Mouse (Mus musculus): ENCODE data around the gene Map3k6. TPM values are rescaled to one million over a fixed set of nuclear protein-coding genes. Genes with fewer than 3 reads are reported as not detected.

Gene Map3k6
- polyA plus RNA-seq, 1 experiment from 2014 or later = 2.8 TPM

DNA sequence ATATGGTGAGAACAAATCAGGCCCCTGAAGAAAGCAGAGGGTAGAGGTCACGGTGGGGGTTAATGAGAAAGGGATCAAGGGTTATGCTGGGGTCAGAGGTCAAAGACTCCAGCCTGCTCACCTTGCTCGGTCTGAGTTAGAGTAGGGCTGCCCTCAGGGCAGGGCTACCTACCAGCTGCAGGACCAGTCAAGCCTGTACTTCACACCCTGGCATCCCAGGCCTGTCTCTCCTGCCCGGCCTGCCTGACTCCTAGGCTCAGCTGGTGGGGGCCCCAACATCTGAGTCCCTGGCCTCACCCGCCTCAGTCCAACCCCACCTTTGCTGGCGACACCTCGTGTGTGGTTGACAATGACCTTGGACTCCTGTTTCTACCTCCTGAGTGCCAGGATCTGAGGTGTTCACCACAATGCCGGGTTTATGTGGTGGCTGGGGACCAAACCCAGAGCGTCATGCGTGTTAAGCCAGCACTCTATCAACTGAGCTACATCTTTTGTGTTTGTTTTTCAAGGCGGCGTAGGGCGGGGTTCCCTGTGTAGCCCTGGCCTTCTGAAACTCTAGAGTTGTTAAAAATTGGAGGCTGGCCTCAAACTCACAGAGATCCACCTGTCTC lies 17.3 kb downstream of the Map3k6 start:
- Histone ChIP-seq H3K9me3 (replicated peaks) (no peaks in the 10 kb centered on the region), H3K36me3 (no peaks in the 10 kb centered on the region), H3K4me1 (peaks cover 14% of the 10 kb centered on the region), H3K4me2 (no peak overlapping the region), H3K4me3 (no peak overlapping the region), H3K27ac (no peak overlapping the region), H3K9ac (no peak overlapping the region), H3K27me3 (replicated peaks) (peaks cover 60% of the 10 kb centered on the region)
- WGBS (ENCODE audit: insufficient replicate concordance) = 63% methylated on average over 12 of the region's 12 CpGs
- ATAC-seq = no peak

DNA sequence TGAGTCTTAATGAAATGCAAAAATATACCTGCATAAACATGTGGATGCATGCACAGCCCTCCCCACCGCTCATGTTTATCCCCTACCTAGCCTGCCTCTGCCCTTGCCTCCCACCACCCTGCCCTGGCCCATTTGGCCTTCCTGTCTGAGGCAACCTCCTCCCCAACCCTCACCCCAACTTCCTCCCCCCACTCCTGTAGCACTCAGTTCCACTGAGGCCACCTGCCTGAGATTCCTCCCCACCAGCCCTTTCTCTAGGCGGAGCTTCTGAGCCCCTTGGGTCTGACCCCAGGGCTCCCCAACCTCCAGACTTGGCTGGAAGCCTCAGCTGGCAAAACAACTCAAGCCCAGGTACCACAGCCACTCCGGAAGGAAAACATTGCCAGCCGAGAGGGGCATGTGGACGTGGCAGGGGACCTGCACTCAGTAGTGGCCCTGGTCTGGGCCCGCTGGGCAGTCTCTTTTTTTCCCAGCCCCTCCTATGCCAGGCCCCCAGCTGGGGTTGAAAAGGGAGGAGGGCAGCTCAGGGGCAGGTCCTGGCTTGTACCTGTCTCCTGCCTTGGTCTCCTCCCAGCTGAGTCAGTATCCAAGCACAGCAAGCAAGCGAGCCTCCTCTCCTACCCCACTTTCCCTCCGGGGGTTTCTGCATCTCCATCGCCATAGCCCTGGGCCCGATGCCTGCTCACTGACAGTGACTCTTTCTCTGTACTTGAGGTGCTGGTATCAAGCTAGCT lies 21.2 kb downstream of the Map3k6 start:
- 66% methylated on average over 10 of the region's 10 CpGs for WGBS (ENCODE audit: insufficient replicate concordance)
- Histone ChIP-seq H3K27ac (peak overlapping the region; percentile 31), H3K4me1 (peaks cover 20% of the 10 kb centered on the region), H3K27me3 (replicated peaks) (peaks cover 31% of the 10 kb centered on the region), H3K4me2 (no peak overlapping the region), H3K9me3 (replicated peaks) (no peaks in the 10 kb centered on the region), H3K36me3 (peaks cover 30% of the 10 kb centered on the region), H3K4me3 (no peak overlapping the region), H3K9ac (no peak overlapping the region)
- no peak for ATAC-seq

GRCm38 (mm10) chr4:133262375-133262765 lies 21.8 kb downstream of the Map3k6 start:
- H3K4me3 ChIP-seq = no peak overlapping the region
- H3K27ac ChIP-seq = peak overlapping the region; percentile 31
- H3K9ac ChIP-seq = no peak overlapping the region
- peaks cover 36% of the 10 kb centered on the region for H3K36me3 ChIP-seq
- 39% methylated on average over 7 of the region's 7 CpGs for WGBS (ENCODE audit: insufficient replicate concordance)
- H3K27me3 ChIP-seq (replicated peaks) = peaks cover 25% of the 10 kb centered on the region
- no peak overlapping the region for H3K4me2 ChIP-seq
- ATAC-seq = 0 out of 2 replicates have a peak, but pooled peaks have one; percentile 21
- H3K9me3 ChIP-seq (replicated peaks) = no peaks in the 10 kb centered on the region
- peaks cover 19% of the 10 kb centered on the region for H3K4me1 ChIP-seq

GRCm38 (mm10) chr4:133262882-133263281 lies 22.3 kb downstream of the Map3k6 start, which contains the start of gene Sytl1:
Gene Sytl1, minus strand, starts transcription at chr4:133263113.
- Histone ChIP-seq H3K27ac (peak within 1 kb of the TSS; percentile 31), H3K27me3 (replicated peaks) (peaks cover 20% of the 10 kb centered on the region), H3K4me1 (peaks cover 19% of the 10 kb centered on the region), H3K4me3 (no peak within 1 kb of the TSS), H3K9me3 (replicated peaks) (no peaks in the 10 kb centered on the region), H3K36me3 (peaks cover 41% of the 10 kb centered on the region), H3K4me2 (no peak within 1 kb of the TSS), H3K9ac (no peak within 1 kb of the TSS)
- WGBS (ENCODE audit: insufficient replicate concordance) = 26% methylated on average over 7 of the region's 7 CpGs
- ATAC-seq = peak; percentile 30

DNA sequence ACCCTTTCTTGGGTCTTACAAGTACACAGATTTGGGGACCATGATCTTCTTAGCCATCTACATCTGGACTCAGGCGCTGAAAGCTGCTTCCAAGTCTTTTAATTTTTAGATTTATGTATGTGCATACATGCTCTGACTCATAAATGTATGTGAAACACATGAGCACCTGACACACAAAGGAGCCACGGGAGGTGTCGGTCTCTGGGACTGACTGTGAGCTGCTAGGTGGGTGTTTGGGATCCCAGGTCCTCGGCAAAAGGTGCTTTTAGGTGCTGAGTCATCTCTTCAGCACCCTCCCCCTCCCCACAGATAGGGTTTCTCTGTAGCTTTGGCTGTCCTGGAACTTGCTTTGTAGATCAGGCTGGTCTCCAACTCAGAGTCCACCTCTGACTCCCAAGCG lies 23.1 kb downstream of the Map3k6 start:
- 76% methylated on average over 5 of the region's 5 CpGs for WGBS (ENCODE audit: insufficient replicate concordance)
- Histone ChIP-seq H3K36me3 (peaks cover 50% of the 10 kb centered on the region), H3K9me3 (replicated peaks) (no peaks in the 10 kb centered on the region), H3K4me1 (peaks cover 19% of the 10 kb centered on the region), H3K27ac (no peak overlapping the region), H3K4me3 (no peak overlapping the region), H3K27me3 (replicated peaks) (peaks cover 13% of the 10 kb centered on the region; the same call in 1 of the 2 replicates), H3K9ac (no peak overlapping the region), H3K4me2 (no peak overlapping the region)
- ATAC-seq = no peak

- 59% methylated on average over 2 of the region's 2 CpGs for WGBS (ENCODE audit: insufficient replicate concordance)
- no peak overlapping the region for H3K4me2 ChIP-seq
- H3K4me3 ChIP-seq = no peak overlapping the region
- H3K27ac ChIP-seq = no peak overlapping the region
- no peak overlapping the region for H3K9ac ChIP-seq
- peaks cover 58% of the 10 kb centered on the region for H3K36me3 ChIP-seq
- no peaks in the 10 kb centered on the region for H3K9me3 ChIP-seq (replicated peaks)
- peaks cover 19% of the 10 kb centered on the region for H3K4me1 ChIP-seq
- H3K27me3 ChIP-seq (replicated peaks) = peaks cover 6% of the 10 kb centered on the region; the same call in 1 of the 2 replicates
- ATAC-seq = no peak
Observed at GRCm38 (mm10) chr4:133264559-133264958, 23.9 kb downstream of the Map3k6 start.

GRCm38 (mm10) chr4:133265297-133265696 lies 24.7 kb downstream of the Map3k6 start:
- WGBS (ENCODE audit: insufficient replicate concordance) = 88% methylated on average over 3 of the region's 3 CpGs
- ATAC-seq = no peak
- H3K4me1 ChIP-seq = peaks cover 19% of the 10 kb centered on the region
- no peak overlapping the region for H3K27ac ChIP-seq
- H3K9me3 ChIP-seq (replicated peaks) = no peaks in the 10 kb centered on the region
- H3K4me2 ChIP-seq = no peak overlapping the region
- no peaks in the 10 kb centered on the region for H3K27me3 ChIP-seq (replicated peaks)
- H3K4me3 ChIP-seq = no peak overlapping the region
- H3K36me3 ChIP-seq = peaks cover 65% of the 10 kb centered on the region
- no peak overlapping the region for H3K9ac ChIP-seq

GRCm38 (mm10) chr4:133265759-133266158 lies 25.1 kb downstream of the Map3k6 start:
- H3K36me3 ChIP-seq = peaks cover 70% of the 10 kb centered on the region
- ATAC-seq = no peak
- H3K27ac ChIP-seq = no peak overlapping the region
- no peaks in the 10 kb centered on the region for H3K9me3 ChIP-seq (replicated peaks)
- H3K9ac ChIP-seq = no peak overlapping the region
- peaks cover 19% of the 10 kb centered on the region for H3K4me1 ChIP-seq
- no peak overlapping the region for H3K4me2 ChIP-seq
- no peaks in the 10 kb centered on the region for H3K27me3 ChIP-seq (replicated peaks)
- WGBS (ENCODE audit: insufficient replicate concordance) = 88% methylated on average over 4 of the region's 4 CpGs
- no peak overlapping the region for H3K4me3 ChIP-seq

- H3K4me3 ChIP-seq = no peak overlapping the region
- no peak overlapping the region for H3K4me2 ChIP-seq
- 84% methylated on average over 12 of the region's 12 CpGs for WGBS (ENCODE audit: insufficient replicate concordance)
- H3K9ac ChIP-seq = no peak overlapping the region
- H3K27ac ChIP-seq = no peak overlapping the region
- no peak for ATAC-seq
- peaks cover 19% of the 10 kb centered on the region for H3K4me1 ChIP-seq
- peaks cover 73% of the 10 kb centered on the region for H3K36me3 ChIP-seq
- no peaks in the 10 kb centered on the region for H3K27me3 ChIP-seq (replicated peaks)
- no peaks in the 10 kb centered on the region for H3K9me3 ChIP-seq (replicated peaks)
Observed at GRCm38 (mm10) chr4:133266248-133266880, 25.7 kb downstream of the Map3k6 start.

GRCm38 (mm10) chr4:133268931-133269330 lies 28.3 kb downstream of the Map3k6 start:
- no peaks in the 10 kb centered on the region for H3K4me1 ChIP-seq
- 86% methylated on average over 3 of the region's 3 CpGs for WGBS (ENCODE audit: insufficient replicate concordance)
- H3K36me3 ChIP-seq = peaks cover 79% of the 10 kb centered on the region
- no peak overlapping the region for H3K27ac ChIP-seq
- no peaks in the 10 kb centered on the region for H3K27me3 ChIP-seq (replicated peaks)
- no peaks in the 10 kb centered on the region for H3K9me3 ChIP-seq (replicated peaks)
- no peak overlapping the region for H3K4me2 ChIP-seq
- H3K4me3 ChIP-seq = no peak overlapping the region
- ATAC-seq = no peak
- no peak overlapping the region for H3K9ac ChIP-seq

DNA sequence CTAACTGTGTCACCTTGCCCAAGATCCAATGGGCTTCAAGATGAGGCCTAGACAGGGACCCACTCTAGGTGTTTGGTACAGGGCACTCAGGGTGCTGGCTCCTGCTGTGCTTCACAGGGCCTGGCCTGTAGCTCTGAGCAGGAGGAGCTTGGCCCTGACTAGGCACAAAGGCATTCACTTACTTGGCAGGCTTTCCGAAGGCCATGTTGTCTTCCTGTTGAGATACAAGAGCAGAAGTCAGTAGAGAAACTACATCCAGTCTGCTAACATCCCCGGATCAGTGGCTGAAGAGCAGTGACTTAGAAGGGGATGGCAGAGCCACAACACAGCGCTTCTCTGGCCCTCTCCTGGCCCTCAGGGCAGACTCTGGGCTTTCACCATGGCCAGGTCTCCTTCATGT lies 29.0 kb downstream of the Map3k6 start:
- no peak overlapping the region for H3K27ac ChIP-seq
- no peaks in the 10 kb centered on the region for H3K9me3 ChIP-seq (replicated peaks)
- WGBS (ENCODE audit: insufficient replicate concordance) = 84% methylated on average over 3 of the region's 3 CpGs
- H3K9ac ChIP-seq = no peak overlapping the region
- no peak for ATAC-seq
- H3K4me3 ChIP-seq = no peak overlapping the region
- H3K36me3 ChIP-seq = peaks cover 81% of the 10 kb centered on the region
- no peaks in the 10 kb centered on the region for H3K27me3 ChIP-seq (replicated peaks)
- no peak overlapping the region for H3K4me2 ChIP-seq
- H3K4me1 ChIP-seq = no peaks in the 10 kb centered on the region

GRCm38 (mm10) chr4:133270929-133271328 lies 30.3 kb downstream of the Map3k6 start:
- H3K4me2 ChIP-seq = no peak overlapping the region
- H3K27ac ChIP-seq = no peak overlapping the region
- peaks cover 74% of the 10 kb centered on the region for H3K36me3 ChIP-seq
- no peaks in the 10 kb centered on the region for H3K27me3 ChIP-seq (replicated peaks)
- 90% methylated on average over 9 of the region's 9 CpGs for WGBS (ENCODE audit: insufficient replicate concordance)
- no peak overlapping the region for H3K4me3 ChIP-seq
- H3K9me3 ChIP-seq (replicated peaks) = no peaks in the 10 kb centered on the region
- H3K4me1 ChIP-seq = peaks cover 10% of the 10 kb centered on the region
- no peak overlapping the region for H3K9ac ChIP-seq
- no peak for ATAC-seq
